Mouse (Mus musculus): ENCODE measurements at regions not wholly inside any gene's neighbourhood (a gene's known extent, or its start where the extent isn't known, plus 50 kb on each side); places are given as distances from the start of the nearest gene placed in this dataset.

GRCm38 (mm10) chr11:48488308-48488707 lies 311.8 kb upstream of the Rack1 start:
- TF ChIP-seq CTCF (IDR thresholded peaks at IDR 0.05; ENCODE audit: low read depth) (no peak), EP300 (optimal IDR thresholded peaks at IDR 0.05) (no peak)

All from stomach, postnatal 0 days (tissue).